Mouse (Mus musculus): ENCODE measurements around the gene Il18bp.

DNA sequence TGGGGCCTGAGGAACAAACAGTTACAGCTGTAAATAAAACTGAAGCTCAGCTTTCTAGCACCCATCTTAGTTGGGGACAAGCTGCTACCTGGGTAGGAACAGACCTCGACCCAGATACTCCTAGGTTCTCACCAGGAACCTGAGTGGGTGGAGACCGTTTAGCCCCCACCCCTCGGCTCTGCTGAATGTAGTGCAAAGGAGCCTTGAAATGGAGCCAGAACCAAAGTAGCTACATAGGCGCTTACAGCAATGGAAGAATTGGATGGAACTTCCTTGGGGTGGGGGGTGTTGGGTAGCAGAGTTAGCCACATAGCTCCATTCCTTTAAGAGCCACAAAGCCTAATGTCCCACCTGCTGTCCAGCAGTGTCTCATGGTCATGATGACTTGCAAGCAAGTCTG is 1.6 kb downstream of the Il18bp start:
- TF ChIP-seq POLR2A (IDR thresholded peaks at IDR 0.05; ENCODE audit: low read depth, low read length) (no peak), CTCF (IDR thresholded peaks at IDR 0.05; ENCODE audit: extremely low read depth, insufficient read depth, insufficient read length, insufficient replicate concordance) (no peak)

Measured in spleen, adult 2 months (tissue).